Mouse (Mus musculus) cortical plate, adult 2 months (tissue): ENCODE results near the gene Gm21953.
"Not testable (repeated sequence)": the region's sequence is repeated elsewhere in the genome, so short reads cannot be mapped to it uniquely, and the experiment has no call there.

Source experiments
- CTCF ChIP-seq: fragments of 200-500 bp; IDR thresholded peaks from 2 replicates; pipeline ENCODE4 v1.5.1; 2011; ENCODE audit warnings: mild to moderate bottlenecking, control low read depth, low read length; ENCODE audit not compliant: insufficient read depth; ENCODE audit errors: extremely low read depth
- POLR2A ChIP-seq: fragments of 200-500 bp; IDR thresholded peaks from 2 replicates; pipeline ENCODE4 v1.6.1; 2011; ENCODE audit warnings: mild to moderate bottlenecking, low read length, control low read depth; ENCODE audit not compliant: insufficient read depth; ENCODE audit errors: extremely low read depth

- not testable (repeated sequence) for TF ChIP-seq CTCF, POLR2A
Measured at GRCm38 (mm10) chr4:42293967-42294366, at the start of gene Gm21953.
